Mouse (Mus musculus) heart, embryonic 16.5 days (tissue): ENCODE measurements around the gene Dnajc1. TPM values are rescaled to one million over a fixed set of nuclear protein-coding genes. Genes with fewer than 3 reads are reported as not detected.

ENCODE experiments used
- ATAC-seq: fragments of 200-750 bp; cut with Nextera tagmentation; replicated peaks from 2 replicates; pipeline ENCODE4 v1.8.0; 2017; ENCODE audit warnings: moderate number of reproducible peaks; ENCODE audit not compliant: insufficient read depth, low FRiP score; ENCODE audit errors: extremely low read depth
- H3K27ac ChIP-seq: fragments of 300-500 bp; sonication (generic); 2 replicates; pipeline ENCODE4 v1.5.1; 2014; ENCODE audit warnings: mild to moderate bottlenecking, low read length, control low read depth, moderate library complexity
- H3K27me3 ChIP-seq: fragments of 300-500 bp; sonication (generic); 2 replicates; pipeline ENCODE4 v1.6.1; 2014; ENCODE audit warnings: low read length, mixed read lengths; ENCODE audit not compliant: control insufficient read depth, insufficient read depth
- H3K36me3 ChIP-seq: fragments of 300-500 bp; sonication (generic); 2 replicates; pipeline ENCODE4 v1.6.1; 2014; ENCODE audit not compliant: control insufficient read depth, insufficient read depth
- H3K4me1 ChIP-seq: fragments of 300-500 bp; sonication (generic); 2 replicates; pipeline ENCODE4 v1.6.1; 2014; ENCODE audit warnings: low read length, mixed read lengths; ENCODE audit not compliant: control insufficient read depth, insufficient read depth
- H3K4me2 ChIP-seq: fragments of 300-500 bp; sonication (generic); 2 replicates; pipeline ENCODE4 v1.6.1; 2014; ENCODE audit warnings: low read depth, mild to moderate bottlenecking, control low read depth, low read length
- H3K4me3 ChIP-seq: fragments of 300-500 bp; sonication (generic); 2 replicates; pipeline ENCODE4 v1.5.1; 2014; ENCODE audit warnings: mild to moderate bottlenecking, control low read depth, low read length
- H3K9ac ChIP-seq: fragments of 300-500 bp; sonication (generic); 2 replicates; pipeline ENCODE4 v1.6.1; 2014; ENCODE audit warnings: low read length, control low read depth
- H3K9me3 ChIP-seq: fragments of 300-500 bp; sonication (generic); replicated peaks from 2 replicates; pipeline ENCODE4 v1.6.1; 2016; ENCODE audit warnings: low read length; ENCODE audit not compliant: control insufficient read depth
- WGBS: fragments of 180-500 bp; shearing (Covaris S2); extraction: QIAGEN DNeasy Blood & Tissue Kit; methylation state at CpG from one replicate; pipeline ENCODE4 v1.1.7; 2014; 5-methylcytosine and 5-hydroxymethylcytosine counted together
- polyA plus RNA-seq: library from polyadenylated mRNA; unstranded; fragments of >200 nt; fragmentation: Nextera tagmentation; extraction: Ambion mirVana; gene quantifications from 2 replicates; pipeline ENCODE4 v1.2.1, GENCODE M21; 2015

The Dnajc1 gene
- polyA plus RNA-seq, 1 experiment from 2014 or later = 24.8 TPM

DNA sequence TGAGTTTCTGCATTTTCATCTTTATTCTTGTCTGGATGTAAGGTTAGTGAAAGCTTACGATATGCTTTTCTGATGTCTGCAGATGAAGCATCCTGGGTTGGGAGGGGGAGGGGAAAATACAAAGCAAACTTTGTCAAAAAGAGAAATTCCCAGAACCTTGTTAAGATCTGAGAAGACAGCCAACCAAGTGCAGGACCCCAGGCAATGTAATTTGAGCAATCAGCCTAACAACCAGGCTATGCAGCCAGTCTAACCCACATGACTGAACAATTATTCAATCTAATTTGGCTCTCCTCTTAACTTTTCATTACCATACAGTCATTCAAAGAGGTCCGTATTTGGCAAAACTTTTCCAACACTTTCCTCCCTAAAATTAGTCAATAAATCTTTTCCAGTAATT is 75.7 kb downstream of the Dnajc1 start:
- ATAC-seq = no peak
- WGBS = 87% methylated on average over 2 of the region's 2 CpGs
- Histone ChIP-seq H3K4me1 (0 out of 2 replicates have a peak, but pooled peaks cover 2% of the 10 kb centered on the region), H3K27ac (no peak overlapping the region), H3K36me3 (no peaks in the 10 kb centered on the region), H3K27me3 (no peaks in the 10 kb centered on the region), H3K4me2 (no peak overlapping the region), H3K9me3 (peaks cover 10% of the 10 kb centered on the region), H3K4me3 (no peak overlapping the region), H3K9ac (no peak overlapping the region)

DNA sequence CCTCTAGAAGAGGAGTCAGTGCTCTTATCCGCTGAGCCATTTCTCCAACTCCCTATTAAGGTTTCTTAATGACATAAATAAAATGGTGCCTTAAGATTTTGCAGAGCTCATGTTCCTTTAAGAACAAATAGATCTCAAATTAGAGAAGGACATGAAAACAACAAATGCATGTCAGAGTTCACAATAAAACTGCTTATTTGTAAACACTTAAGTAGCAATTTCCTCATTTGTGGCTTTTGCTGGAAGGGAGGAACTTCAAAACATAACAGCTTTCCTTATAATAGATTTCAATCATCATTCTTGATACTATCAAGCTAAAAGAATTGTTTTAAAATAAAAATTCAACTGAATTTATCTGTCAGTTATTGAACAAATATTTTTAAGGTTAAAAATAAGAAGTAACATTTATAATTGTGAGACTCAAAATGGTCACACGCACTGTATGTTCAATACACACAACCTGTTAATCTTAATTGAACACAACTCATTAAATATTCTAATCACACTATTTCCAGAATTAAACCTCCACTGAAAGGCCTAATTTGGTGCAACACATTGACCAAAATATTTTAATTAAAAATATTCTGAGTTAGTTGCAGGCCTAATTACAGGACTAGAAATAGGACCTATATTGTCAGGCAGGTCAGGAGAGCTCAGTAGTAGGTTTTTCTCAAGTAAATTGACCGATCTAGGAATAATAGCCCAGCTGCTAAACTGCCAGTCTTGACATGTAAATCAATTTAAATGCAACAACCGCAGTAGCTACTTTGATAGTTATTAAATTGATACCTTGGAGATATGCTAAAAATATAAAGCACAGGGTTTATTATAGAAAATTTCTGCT is 82.1 kb downstream of the Dnajc1 start:
- Histone ChIP-seq H3K36me3 (no peaks in the 10 kb centered on the region), H3K9ac (no peak overlapping the region), H3K27me3 (no peaks in the 10 kb centered on the region), H3K9me3 (no peaks in the 10 kb centered on the region), H3K4me3 (no peak overlapping the region), H3K4me1 (0 out of 2 replicates have a peak, but pooled peaks cover under 1% of the 10 kb centered on the region), H3K4me2 (no peak overlapping the region), H3K27ac (no peak overlapping the region)
- WGBS = 94% methylated on average over 4 of the region's 4 CpGs
- no peak for ATAC-seq

DNA sequence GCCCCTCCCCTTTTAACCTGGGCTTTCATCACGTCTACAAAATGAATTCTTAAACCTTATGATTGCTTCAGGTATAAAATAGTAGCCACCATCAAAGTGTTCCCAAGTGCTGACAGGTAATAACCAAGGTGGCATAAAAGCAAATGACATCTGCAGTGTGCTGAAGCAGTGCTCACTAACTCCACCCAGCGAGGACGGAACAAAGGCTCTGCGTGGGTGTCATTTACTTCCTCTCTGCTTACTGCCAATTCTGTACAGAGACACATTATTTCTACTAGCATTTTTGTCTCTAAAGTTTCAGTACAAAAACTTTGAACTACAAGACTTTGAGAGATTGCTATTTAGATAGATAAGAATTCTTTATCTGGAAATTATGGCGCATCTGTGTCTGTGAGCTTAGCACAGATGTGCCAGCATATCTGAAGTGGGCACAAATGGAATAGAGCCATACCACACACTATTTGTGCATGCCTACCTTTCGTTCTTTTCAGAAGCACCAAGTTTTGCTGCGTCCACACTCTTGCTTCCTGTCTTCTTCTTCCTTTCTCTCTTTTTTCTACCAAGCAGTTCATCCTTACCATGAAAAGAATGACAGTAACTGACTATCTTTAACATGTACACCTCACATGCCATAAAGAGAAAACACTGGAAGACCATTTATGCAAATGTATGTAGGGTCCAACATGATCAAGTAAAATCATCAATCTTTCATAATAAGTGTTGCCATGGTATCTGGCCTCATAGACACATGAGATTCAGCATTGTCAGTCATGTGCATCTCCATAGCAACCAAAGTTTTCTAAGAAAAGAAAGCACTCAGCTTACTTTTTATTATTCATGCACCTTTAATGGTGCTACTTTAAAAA is 85.0 kb downstream of the Dnajc1 start:
- Histone ChIP-seq H3K9me3 (no peaks in the 10 kb centered on the region), H3K9ac (no peak overlapping the region), H3K27ac (no peak overlapping the region), H3K36me3 (no peaks in the 10 kb centered on the region), H3K27me3 (no peaks in the 10 kb centered on the region), H3K4me3 (no peak overlapping the region), H3K4me1 (no peaks in the 10 kb centered on the region), H3K4me2 (no peak overlapping the region)
- 78% methylated on average over 7 of the region's 7 CpGs for WGBS
- no peak for ATAC-seq

DNA sequence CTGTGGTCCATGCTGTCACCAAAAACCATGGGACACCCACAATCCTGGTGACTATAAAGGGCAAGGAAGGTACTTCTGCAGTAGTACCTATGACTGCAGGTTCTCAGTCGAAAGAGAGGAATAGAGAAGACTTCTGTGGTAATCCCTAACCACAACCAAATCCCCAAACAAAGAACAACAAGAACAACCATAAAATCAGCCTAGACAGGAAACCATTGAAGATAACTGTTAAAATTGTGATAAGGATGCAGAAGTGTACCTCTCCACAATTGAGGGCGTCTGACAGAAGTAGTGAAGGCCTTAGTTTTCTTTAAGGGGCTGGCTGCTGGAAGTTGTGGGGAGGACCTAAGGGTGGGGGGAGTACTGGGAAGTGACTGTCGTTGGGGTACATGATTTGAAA is 91.7 kb downstream of the Dnajc1 start:
- ATAC-seq = no peak
- H3K9ac ChIP-seq = no peak overlapping the region
- H3K4me3 ChIP-seq = no peak overlapping the region
- no peaks in the 10 kb centered on the region for H3K9me3 ChIP-seq
- H3K36me3 ChIP-seq = no peaks in the 10 kb centered on the region
- H3K4me2 ChIP-seq = no peak overlapping the region
- no peak overlapping the region for H3K27ac ChIP-seq
- H3K4me1 ChIP-seq = no peaks in the 10 kb centered on the region
- H3K27me3 ChIP-seq = no peaks in the 10 kb centered on the region
- WGBS = 73% methylated on average over 3 of the region's 3 CpGs

DNA sequence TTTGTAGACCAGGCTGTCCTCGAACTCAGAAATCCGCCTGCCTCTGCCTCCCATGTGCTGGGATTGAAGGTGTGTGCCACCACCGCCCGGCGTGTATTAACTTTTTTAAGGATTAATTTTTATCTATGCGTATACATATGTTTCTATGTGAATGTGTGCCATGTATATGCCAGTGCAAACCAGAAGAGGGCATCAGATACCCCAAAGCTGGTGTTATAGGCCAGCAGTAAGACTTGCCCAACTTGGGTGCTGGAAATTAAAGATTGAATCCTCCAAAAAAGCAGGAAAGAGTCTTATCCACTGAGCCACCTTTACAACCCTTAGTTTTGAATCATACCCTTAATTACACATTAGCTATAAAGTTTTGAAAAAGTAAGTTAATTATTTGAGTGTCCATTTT is 107.5 kb downstream of the Dnajc1 start:
- WGBS = 94% methylated on average over 6 of the region's 6 CpGs
- Histone ChIP-seq H3K4me3 (no peak overlapping the region), H3K9me3 (0 out of 2 replicates have a peak, but pooled peaks cover 3% of the 10 kb centered on the region), H3K27me3 (no peaks in the 10 kb centered on the region), H3K4me2 (no peak overlapping the region), H3K4me1 (no peaks in the 10 kb centered on the region), H3K27ac (no peak overlapping the region), H3K9ac (no peak overlapping the region), H3K36me3 (peaks cover 12% of the 10 kb centered on the region)
- ATAC-seq = no peak

DNA sequence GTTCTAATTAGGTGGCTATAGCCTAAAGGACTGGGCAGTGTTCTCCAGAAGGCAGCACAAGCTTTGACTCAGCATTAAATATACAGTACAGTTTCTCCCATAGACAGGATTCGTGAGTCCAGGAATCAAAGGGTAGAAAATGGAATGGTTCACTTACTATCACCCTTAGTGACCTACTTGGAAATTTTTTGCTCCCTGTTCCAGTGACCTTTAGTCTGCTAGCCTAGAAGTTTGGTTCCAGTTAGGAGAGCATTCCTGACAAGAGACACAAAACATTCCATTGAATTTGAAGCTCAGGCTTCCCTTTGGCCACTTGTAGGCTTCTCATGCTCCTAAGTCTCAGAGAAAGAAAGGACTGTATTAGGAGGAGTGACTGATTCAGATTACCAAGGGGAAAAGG is 126.9 kb downstream of the Dnajc1 start:
- no peaks in the 10 kb centered on the region for H3K4me1 ChIP-seq
- WGBS = 92% methylated on average over 1 of the region's 1 CpGs
- H3K9ac ChIP-seq = no peak overlapping the region
- no peak for ATAC-seq
- H3K36me3 ChIP-seq = 0 out of 2 replicates have a peak, but pooled peaks cover 2% of the 10 kb centered on the region
- no peaks in the 10 kb centered on the region for H3K27me3 ChIP-seq
- no peak overlapping the region for H3K27ac ChIP-seq
- no peak overlapping the region for H3K4me3 ChIP-seq
- no peaks in the 10 kb centered on the region for H3K9me3 ChIP-seq
- no peak overlapping the region for H3K4me2 ChIP-seq

DNA sequence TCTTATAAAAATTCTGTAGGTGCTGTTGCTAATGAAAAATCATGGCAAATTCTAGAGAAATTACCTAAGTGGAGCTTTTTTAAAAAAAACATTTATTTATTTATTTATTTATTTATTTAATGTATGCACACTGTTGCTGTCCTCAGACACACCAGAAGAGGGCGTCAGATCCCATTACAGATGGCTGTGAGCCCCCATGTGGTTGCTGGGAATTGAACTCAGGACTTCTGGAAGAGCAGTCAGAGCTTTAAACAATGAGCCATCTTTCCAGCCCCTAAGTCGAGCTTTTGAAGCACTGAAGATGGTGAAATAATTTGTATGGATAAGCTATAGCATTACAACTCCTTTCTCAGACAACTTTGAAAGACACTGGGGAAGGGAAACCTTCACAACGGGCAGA is 128.1 kb downstream of the Dnajc1 start:
- no peaks in the 10 kb centered on the region for H3K4me1 ChIP-seq
- ATAC-seq = no peak
- 80% methylated on average over 3 of the region's 3 CpGs for WGBS
- no peaks in the 10 kb centered on the region for H3K9me3 ChIP-seq
- H3K36me3 ChIP-seq = 0 out of 2 replicates have a peak, but pooled peaks cover 2% of the 10 kb centered on the region
- H3K9ac ChIP-seq = no peak overlapping the region
- H3K27me3 ChIP-seq = no peaks in the 10 kb centered on the region
- no peak overlapping the region for H3K4me3 ChIP-seq
- no peak overlapping the region for H3K27ac ChIP-seq
- no peak overlapping the region for H3K4me2 ChIP-seq

DNA sequence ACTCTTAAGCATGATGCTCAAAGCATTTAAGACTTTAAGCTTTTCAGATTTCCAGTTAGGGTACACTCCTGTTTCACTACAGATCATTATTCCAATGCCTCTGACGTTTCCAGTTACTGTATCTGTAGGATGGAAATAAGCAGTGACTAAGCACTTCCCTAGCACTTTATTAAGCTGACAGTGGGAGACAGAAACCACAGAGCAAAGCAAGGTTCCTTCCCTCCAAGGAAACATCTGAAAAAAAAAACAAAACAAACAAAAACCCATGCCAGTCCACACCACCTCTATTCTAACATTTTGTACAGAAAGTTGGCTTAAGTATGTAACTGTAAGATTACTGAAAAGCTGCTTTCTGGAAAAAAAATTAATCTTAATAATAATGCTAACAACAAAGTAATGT is 130.3 kb downstream of the Dnajc1 start:
- Histone ChIP-seq H3K4me1 (no peaks in the 10 kb centered on the region), H3K4me3 (no peak overlapping the region), H3K36me3 (no peaks in the 10 kb centered on the region), H3K27ac (no peak overlapping the region), H3K9ac (no peak overlapping the region), H3K27me3 (no peaks in the 10 kb centered on the region), H3K4me2 (no peak overlapping the region), H3K9me3 (no peaks in the 10 kb centered on the region)
- 18% methylated on average over 1 of the region's 1 CpGs for WGBS
- ATAC-seq = no peak

DNA sequence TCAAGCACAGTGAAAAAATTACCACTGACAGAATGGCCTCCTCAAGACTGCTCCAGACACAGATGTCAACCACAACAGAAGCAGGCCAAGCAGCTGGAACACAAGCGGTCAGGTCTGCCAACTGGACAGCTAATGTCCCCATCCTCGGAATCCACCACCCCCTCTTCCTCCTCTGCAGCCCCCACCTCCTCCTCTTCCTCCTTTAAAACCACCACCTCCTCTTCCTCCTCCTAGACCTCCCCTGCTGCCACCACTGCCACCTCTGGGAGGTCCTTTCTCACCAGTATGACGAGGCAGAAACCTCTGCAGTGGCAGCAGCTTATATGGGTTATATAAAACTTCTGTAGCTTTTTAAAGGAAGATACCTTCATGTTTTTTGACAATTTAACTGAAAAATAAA is 143.4 kb downstream of the Dnajc1 start:
- Histone ChIP-seq H3K27me3 (no peaks in the 10 kb centered on the region), H3K4me3 (no peak overlapping the region), H3K36me3 (peaks cover 11% of the 10 kb centered on the region; the same call in 1 of the 2 replicates), H3K9ac (no peak overlapping the region), H3K4me2 (no peak overlapping the region), H3K4me1 (no peaks in the 10 kb centered on the region), H3K9me3 (no peaks in the 10 kb centered on the region; the same call in 1 of the 2 replicates), H3K27ac (no peak overlapping the region)
- ATAC-seq = no peak
- WGBS = 87% methylated on average over 3 of the region's 3 CpGs
